Mouse (Mus musculus): ENCODE measurements around the gene Mkrn3.

The Mkrn3 gene

GRCm38 (mm10) chr7:62378529-62378928 is 41.4 kb downstream of the Mkrn3 start:
- DNase-seq (ENCODE audit: low read depth, low spot score), result no peak

- DNase-seq (ENCODE audit: low read depth, low spot score), result no peak
Observed at GRCm38 (mm10) chr7:62377313-62377712, 42.6 kb downstream of the Mkrn3 start.

DNA sequence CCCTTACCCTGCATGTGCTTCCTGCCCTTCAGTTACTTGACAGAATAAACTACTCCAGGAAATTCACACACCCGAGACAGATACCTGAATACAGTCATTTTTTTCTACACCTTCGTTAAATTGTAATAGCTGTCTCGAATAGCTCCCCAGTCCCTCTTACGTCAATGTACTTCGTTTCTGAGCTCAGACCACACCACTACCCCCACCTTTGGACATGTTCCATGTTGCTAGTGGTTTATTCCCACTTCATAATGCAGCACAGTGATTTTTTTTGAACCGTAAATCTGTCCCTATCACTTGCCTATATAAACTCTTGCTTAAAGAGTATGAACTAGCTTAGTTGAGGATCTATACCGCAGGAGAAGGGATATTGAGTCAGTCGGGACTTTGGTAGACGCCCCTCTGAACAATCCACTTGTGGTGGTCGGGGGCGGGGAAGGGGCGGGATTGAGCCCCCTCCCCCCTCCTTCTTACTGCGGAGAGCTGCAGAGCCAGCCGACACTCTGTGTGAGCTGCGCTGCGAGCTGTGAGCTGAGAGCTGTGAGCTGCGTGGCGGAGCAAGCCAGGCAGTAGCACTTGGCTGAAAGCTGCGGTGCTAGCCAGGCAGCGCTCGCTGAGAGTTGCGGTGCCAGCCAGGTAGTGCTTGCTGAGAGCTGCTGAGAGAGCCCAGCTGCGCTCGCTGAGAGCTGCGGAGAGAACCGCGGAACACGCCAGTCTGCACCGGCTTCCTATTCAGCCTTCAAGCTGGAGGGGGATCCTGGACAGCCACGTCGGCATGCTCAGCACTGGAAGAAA is 43.2 kb downstream of the Mkrn3 start, which contains the start of gene Magel2:
TSS of gene Magel2 (plus strand) at position 501 of the 795 bp plus-strand sequence.
- no peak for DNase-seq (ENCODE audit: low read depth, low spot score)

GRCm38 (mm10) chr7:62375658-62376057 is 44.3 kb downstream of the Mkrn3 start:
- DNase-seq (ENCODE audit: low read depth, low spot score), result no peak

Data from skeletal muscle tissue, adult 2 months (tissue).